Mouse (Mus musculus) splenic B cell, adult 2 months (primary cell): ENCODE data around the gene Paxx.

Source experiments
- DNase-seq: peaks from one replicate; pipeline ENCODE4 v3.0.0-alpha.2; 2011; ENCODE audit warnings: low read depth, low spot score
- H3K27me3 ChIP-seq: 2 replicates; pipeline ENCODE4 v1.6.1; 2012; ENCODE audit warnings: mild to moderate bottlenecking, low read length, moderate library complexity, mixed read lengths; ENCODE audit not compliant: control insufficient read depth, poor library complexity, insufficient read depth, severe bottlenecking
- H3K36me3 ChIP-seq: 2 replicates; pipeline ENCODE4 v1.6.1; 2012; ENCODE audit warnings: mild to moderate bottlenecking, low read length, moderate library complexity, mixed read lengths; ENCODE audit not compliant: control insufficient read depth, poor library complexity, insufficient read depth, severe bottlenecking

The Paxx gene

DNA sequence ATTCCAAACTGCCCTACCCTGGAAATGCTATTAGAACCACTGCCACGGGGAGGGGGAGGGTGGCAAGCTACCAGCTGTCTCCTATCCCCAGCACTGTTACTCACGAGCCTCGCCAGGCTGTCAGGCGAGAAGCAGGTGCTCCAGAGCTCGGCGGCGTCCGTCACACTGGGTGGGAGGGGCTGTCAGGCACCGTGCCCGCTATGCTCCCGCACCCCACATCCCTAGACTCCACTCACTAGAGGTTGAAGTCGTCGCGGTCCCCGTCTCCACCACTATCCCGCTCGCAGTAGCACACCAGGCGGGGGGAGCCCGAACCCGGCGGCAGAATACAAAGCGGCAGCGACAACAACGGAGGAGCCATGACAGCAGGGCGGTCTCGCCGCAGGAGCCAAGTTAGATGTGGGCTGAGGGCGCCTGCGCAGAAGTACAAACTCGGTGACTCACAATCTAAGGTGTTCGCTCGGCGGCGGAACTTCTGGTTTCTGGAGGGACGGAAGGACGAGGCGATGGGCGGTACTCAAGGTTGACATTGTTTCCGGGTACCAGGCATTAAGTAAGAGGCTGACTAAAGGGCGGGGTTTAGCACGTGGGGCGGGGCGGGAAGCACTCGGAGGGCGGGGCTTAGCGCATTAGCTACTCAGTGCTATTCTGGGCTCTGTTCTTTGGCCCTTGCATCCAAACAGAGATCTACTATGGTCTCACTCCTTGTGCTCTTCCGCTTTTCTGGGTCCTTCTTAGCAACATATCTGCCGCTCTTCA is at the start of gene Paxx:
TSS of gene Paxx (minus strand) at position 544 of the 759 bp plus-strand sequence.
- H3K36me3 ChIP-seq = no peaks in the 10 kb centered on the region; the same call in 1 of the 2 replicates
- DNase-seq = peak; percentile 100
- H3K27me3 ChIP-seq = no peaks in the 10 kb centered on the region

DNA sequence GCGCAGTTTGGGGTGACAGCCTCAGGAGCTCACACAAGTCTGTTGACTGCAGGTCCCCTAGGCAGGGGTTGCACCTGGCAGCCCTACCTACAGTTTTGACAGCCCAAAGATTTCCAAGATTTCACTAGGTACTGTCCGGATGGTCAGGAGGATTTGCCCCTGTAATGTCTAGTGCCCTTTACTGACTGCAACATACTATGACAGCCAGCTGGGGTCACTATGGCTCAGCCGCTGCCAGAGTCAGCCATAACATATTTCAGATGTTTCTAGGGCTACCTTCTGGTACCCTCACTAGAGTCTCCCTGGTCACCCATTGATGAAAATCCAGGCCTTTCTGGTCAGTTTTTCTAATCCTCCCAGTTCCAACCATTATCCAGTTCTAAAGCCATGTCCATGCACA is 49.0 kb upstream of the Paxx start:
- peak; percentile 56 for DNase-seq
- Histone ChIP-seq H3K27me3 (no peaks in the 10 kb centered on the region), H3K36me3 (peaks cover 2% of the 10 kb centered on the region; the same call in 1 of the 2 replicates)

DNA sequence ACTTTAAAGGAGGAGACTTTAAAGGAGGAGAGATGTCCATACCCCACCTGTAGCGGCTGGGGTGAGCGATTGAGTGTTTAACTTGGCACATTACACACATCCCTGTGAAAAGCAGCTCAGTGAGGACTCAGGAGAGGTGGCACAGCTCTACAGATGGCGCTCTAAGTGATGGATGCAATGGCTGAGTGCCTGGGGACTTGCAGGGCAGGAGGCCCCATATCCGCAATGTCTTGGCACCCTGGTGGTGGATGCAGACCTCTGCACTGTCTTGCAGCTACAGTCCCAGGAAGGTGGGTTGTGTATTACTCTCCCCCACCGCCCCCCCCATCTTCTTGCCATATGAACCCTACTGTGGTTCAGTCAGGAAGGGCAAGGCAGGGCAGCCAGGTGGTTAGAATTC is 46.1 kb upstream of the Paxx start:
- H3K27me3 ChIP-seq = no peaks in the 10 kb centered on the region
- H3K36me3 ChIP-seq = peaks cover 3% of the 10 kb centered on the region
- DNase-seq = peak; percentile 53

DNA sequence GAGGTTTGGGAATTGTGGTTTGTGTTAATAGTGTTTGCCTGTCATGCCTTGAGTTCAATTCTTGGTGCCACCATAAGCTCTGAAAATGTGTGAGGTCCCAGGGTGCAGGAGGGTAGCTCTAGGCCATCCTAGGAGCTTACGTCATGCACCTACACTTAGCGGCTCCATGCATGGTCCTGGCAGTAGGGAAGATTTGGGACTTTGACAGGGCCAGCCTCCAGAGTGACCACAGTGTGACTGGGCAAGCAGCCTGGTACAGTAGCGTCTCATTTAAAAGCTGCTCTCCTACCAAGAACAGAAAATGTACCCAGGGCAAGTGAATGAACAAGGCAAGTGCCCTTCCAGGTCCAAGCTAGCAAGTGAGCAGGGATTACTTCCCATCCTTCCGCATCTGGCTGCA is 45.0 kb upstream of the Paxx start:
- peaks cover 3% of the 10 kb centered on the region for H3K36me3 ChIP-seq
- H3K27me3 ChIP-seq = no peaks in the 10 kb centered on the region
- no peak for DNase-seq

DNA sequence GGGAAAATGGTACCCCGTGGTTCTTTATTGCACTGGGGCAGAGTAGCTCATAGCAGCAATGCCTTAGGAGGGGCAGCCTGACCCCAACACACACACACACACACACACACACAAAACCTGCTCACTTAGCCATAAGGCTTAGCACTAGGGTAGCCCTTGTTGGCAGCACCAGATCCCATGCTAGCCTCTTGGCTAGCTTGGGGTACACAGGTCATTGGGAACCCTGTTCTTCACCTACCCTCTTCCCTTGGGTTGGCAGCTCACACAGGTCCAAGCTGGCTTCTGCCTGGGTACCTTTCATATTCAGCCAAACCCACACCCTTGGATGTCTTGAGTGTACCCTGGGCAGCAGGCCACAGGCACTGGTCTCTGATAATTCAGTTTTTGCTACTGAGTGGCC is 44.1 kb upstream of the Paxx start:
- no peak for DNase-seq
- H3K27me3 ChIP-seq = no peaks in the 10 kb centered on the region

DNA sequence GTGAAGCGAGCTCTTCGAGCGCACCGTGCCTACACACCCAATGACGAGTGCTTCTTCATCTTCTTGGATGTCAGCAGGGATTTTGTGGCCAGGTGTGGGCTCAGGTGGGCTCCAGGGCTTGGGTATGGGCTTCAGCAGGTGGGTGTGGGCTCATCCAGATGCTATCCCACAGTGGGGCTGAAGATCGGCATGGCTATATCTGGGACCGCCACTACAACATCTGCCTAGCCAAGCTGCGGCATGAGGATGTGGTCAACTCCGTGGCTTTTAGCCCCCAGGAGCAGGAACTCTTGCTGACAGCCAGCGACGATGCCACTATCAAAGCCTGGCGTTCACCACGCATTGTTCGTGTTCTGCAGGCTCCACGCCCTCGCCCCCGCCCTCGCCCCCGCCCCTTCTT is 43.6 kb upstream of the Paxx start:
- Histone ChIP-seq H3K36me3 (peaks cover 3% of the 10 kb centered on the region), H3K27me3 (no peaks in the 10 kb centered on the region)
- no peak for DNase-seq

More for the DNA sequence above, 44.1 kb upstream of the Paxx start:
- H3K36me3 ChIP-seq = peaks cover 3% of the 10 kb centered on the region

DNA sequence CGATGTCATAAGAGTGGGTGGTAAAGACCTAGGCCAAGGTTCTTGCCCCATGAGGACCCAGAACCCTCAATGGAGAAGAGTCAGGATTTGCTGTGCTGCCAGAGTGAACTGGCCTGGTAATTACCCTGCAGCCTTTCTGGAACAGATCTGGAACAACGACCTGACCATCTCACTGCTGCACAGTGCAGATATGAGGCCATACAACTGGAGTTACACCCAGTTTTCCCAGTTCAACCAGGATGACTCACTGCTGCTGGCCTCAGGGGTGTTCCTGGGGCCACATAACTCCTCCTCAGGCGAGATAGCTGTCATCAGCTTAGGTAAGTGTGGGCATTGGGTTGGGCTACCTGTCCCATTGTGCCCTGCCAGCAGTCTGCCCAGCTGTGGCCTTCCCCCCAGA is 41.8 kb upstream of the Paxx start:
- H3K27me3 ChIP-seq = no peaks in the 10 kb centered on the region
- no peak for DNase-seq

DNA sequence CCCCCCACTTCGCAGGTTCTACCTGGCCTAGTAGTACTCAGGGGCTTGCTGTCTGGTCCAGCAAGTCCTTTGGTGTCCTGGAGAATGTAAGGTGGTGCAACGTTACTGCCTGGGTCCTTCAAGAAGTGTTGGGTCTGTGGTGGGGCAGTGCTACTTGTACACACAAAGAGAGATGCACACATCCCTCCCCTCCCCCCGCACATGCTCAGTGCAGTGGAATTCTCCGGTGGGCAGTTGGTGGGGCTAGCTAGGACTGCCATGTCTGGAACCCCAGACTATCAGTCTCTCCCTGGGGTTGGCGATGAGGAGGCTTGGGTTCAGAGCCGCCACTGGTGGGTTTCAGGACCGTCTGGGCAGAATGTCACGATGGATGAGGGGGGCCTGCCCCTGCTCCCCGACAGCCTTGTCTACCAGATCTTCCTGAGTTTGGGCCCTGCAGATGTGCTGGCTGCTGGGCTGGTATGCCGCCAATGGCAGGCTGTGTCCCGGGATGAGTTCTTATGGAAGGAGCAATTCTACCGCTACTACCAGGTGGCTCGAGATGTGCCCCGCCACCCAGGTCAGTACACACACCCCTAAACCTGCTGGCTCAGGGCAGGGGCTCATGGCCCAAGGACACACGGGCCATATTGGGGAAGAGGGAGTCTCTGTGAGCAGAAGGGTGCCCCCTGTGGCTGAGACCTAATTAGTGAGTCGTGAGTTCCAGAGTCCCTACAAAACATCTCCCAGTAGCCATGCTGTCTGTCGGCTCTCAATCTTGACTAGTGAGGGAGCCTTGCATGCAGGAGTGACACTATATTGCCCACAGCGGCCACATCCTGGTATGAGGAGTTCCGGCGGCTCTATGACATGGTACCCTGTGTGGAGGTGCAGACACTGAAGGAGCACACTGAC is 40.9 kb upstream of the Paxx start, which contains the start of gene C8g:
TSS of gene C8g (minus strand) at position 127 of the 894 bp plus-strand sequence.
- Histone ChIP-seq H3K36me3 (peaks cover 3% of the 10 kb centered on the region), H3K27me3 (no peaks in the 10 kb centered on the region)
- no peak for DNase-seq

More for the DNA sequence above, 41.8 kb upstream of the Paxx start:
- H3K36me3 ChIP-seq = peaks cover 3% of the 10 kb centered on the region

DNA sequence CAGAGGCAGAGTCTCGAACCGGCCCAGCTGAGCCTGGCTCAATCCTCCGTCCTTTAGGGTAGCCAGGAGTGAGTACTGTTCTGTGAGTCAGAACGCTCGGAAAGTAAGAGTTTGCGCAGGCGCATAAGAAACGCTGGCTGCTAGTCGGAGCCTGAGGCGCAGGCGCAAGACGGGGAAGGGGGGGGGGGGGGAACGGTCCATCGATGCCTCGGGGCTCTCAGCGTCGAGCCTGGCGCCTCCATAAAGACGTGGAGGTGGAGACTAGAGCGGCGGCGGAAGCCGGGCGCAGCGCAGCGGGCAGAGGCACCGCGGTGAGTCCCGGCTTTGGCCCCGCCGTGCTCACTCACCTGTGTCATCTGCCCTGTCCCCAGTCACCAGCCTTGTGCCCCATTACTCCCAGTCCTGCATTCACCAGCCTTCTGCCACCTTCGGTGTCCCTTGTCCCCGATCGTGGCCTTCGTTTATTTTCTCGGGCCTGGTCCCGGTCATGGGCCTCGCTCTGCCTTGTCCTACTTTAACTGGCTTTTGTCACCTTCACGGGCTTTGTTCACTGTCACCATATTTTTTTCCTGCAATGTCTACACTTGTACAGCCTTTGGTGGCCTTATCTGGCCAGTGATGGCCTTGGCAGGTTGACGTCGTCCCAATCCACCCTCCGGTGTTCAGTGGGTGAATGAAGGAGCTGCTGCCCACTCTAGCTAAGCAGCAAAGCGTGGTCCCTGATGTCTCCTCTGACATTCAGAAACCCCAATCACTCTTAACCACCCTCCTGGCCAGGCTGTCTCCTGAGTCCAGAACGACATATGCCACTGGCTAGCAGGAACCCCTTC is 39.9 kb upstream of the Paxx start, which contains the start of gene Fbxw5:
TSS of gene Fbxw5 (plus strand) at position 175 of the 830 bp plus-strand sequence.
- peaks cover 3% of the 10 kb centered on the region for H3K36me3 ChIP-seq
- H3K27me3 ChIP-seq = no peaks in the 10 kb centered on the region
- DNase-seq = peak; percentile 96

DNA sequence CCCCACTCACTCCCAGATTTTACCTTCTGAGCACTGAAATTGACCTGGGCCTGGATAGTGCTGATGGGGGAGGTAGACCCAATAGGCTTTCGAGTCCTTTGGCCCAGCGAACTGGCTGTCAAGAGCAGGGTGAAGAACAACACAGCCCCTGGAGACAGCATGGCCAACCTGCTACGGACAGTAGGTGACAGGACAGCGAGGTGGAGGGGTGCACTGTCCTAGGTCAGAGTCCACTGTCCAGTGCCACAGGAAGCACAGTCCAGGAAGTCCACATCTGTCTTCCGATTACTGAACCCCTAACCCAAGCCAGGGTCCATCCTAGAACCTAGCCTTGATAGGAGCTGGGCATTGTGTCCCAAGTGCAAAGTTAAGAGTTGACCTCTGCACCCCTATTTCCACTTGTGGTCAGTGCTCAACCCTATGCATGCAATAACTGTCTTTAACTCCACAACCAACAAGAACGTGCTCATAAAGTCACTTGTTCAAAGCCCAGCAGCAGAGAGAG is 39.2 kb upstream of the Paxx start:
- DNase-seq = no peak

DNA sequence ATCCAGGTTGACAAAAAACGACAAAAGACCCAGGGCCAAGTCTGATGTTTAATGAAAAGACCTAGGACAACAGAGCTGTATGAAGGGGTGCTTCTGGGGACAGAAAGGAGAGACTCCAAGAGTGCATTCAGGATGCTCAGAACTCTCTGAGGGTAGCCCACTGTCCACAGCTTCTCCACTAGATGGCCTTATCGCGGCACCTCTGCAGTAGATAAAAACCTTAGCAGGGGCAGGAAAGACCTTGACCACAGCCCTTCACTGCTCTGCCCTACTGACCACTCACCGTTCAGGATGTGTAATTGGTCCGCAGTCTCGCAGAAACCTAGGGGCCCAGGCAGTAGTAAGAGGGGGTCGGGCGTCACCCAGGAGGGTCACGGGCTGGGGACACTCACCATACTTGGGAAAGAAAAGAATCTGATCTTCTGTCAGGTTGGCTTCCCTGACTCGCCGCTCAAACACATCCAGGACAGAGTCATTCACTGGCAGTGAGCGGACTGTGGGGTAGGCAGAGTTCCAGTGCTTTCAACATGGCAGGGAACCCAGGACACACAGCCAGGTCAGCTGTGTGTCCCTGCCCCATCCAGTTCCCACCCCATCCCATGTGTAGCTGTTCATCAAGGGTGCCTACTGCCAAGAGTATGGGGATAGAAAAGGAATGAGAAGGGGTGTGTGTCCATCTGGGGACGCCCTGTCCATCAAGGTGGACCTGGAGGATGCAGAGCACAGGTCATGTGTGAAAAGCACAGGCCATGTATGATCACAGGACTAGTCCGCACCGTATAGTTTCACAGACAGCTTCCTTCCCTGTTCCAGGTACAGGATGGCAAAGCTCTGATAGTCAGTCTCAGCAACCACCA is 38.0 kb upstream of the Paxx start:
- Histone ChIP-seq H3K36me3 (no peaks in the 10 kb centered on the region; the same call in 1 of the 2 replicates), H3K27me3 (no peaks in the 10 kb centered on the region)
- no peak for DNase-seq

More for the DNA sequence above, 39.2 kb upstream of the Paxx start:
- peaks cover 2% of the 10 kb centered on the region for H3K36me3 ChIP-seq
- no peaks in the 10 kb centered on the region for H3K27me3 ChIP-seq

DNA sequence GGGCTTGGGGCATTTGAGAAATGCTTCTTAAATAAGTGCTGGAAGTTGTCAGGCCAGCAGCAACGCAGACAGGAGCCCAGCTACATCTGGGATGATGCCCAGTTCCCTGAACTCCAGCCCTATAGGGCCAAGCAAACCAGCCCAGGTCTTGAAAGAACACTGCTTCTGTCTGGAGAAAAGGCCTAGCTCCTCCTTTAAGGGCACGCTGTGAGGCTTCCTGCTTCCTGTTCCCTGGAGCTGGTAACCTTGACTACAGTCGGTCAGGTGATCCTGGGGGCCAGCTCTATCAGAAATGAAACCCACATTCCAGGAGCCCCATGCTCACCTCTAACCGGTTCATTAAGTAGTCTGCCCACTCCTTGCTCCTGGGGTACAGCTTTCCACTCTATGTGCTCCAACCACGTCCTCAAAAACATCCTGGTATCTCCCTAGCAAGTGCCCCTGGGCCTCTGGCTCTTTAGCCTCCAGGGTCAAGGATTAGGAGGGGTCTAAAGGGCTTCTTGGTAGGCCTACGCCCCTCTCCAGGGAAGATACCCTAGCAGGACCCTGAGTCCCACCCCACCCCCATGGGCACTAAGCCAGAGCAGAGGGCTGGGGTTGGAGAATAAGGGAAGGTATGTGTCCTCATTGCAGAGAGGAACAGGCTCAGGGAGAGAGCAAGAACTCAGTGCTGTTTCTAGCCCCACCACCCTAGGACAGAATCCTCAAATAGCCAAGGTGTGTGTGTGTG is 37.1 kb upstream of the Paxx start:
- DNase-seq = no peak

DNA sequence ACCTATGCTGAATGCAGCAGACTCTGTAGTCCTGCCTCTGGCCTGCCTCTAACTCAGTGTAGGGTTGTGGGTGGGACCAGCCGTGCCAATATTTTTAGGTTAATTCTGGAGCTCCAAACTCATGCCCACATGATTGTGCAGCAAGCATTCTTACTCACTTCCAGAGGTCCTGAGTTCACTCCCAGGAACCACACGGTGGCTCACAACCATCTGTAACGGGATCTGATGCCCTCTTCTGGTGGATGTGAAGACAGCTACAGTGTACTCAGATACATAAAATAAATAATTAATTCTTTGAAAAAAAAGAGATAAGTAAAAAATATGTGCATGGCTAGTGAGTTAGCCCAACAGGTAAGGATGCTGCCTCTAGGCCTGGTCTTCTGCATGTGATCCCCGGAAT is 35.6 kb upstream of the Paxx start:
- Histone ChIP-seq H3K36me3 (no peaks in the 10 kb centered on the region), H3K27me3 (no peaks in the 10 kb centered on the region)
- peak; percentile 57 for DNase-seq

More for the DNA sequence above, 37.1 kb upstream of the Paxx start:
- no peaks in the 10 kb centered on the region for H3K27me3 ChIP-seq
- no peaks in the 10 kb centered on the region for H3K36me3 ChIP-seq
